ENCODE assay signal across 45 mouse cellular contexts in genomic region chr16:84477528-84477927, GRCm38 (mm10). TPM values are rescaled to one million over a fixed set of nuclear protein-coding genes. Genes with fewer than 3 reads are reported as not detected.
"Had no signal": no experiment of that assay in that cellular context is flagged by ENCODE, and none has a peak within 500 bp of the region (broad histone marks: within the 10 kb centered on the region; RNA-seq: fewer than 3 reads in every experiment).

No protein-coding gene starts in this region.

- H3K9me3 ChIP-seq: heart, embryonic 10.5 days; heart, embryonic 12.5 days; heart, embryonic 13.5 days; heart, embryonic 15.5 days; hindbrain, embryonic 10.5 days; hindbrain, embryonic 12.5 days; hindbrain, embryonic 13.5 days; hindbrain, embryonic 15.5 days; intestine, embryonic 15.5 days; kidney, embryonic 15.5 days had no signal

- ATAC-seq: hindbrain, embryonic 16.5 days; hindbrain, postnatal 0 days; inflammation-experienced regulatory T-cells, adult 6 months; intestine, embryonic 15.5 days; intestine, embryonic 16.5 days; intestine, postnatal 0 days had no signal

- H3K4me3 ChIP-seq: heart, embryonic 10.5 days; heart, embryonic 12.5 days; heart, embryonic 13.5 days; heart, embryonic 15.5 days; hindbrain, embryonic 10.5 days; hindbrain, embryonic 12.5 days; hindbrain, embryonic 13.5 days; hindbrain, embryonic 15.5 days; intestine, embryonic 15.5 days; kidney, embryonic 15.5 days; layer of hippocampus, adult 2 months had no signal

- H3K9ac ChIP-seq: heart, embryonic 12.5 days; heart, embryonic 13.5 days; heart, embryonic 15.5 days; hindbrain, embryonic 12.5 days; hindbrain, embryonic 13.5 days; hindbrain, embryonic 14.5 days; hindbrain, embryonic 15.5 days; intestine, embryonic 15.5 days; kidney, embryonic 15.5 days had no signal

- H3K4me1 ChIP-seq: heart, embryonic 10.5 days; heart, embryonic 12.5 days; heart, embryonic 13.5 days; heart, embryonic 15.5 days; hindbrain, embryonic 10.5 days; hindbrain, embryonic 12.5 days; hindbrain, embryonic 13.5 days; hindbrain, embryonic 15.5 days; intestine, embryonic 15.5 days; kidney, embryonic 15.5 days had no signal

- H3K27me3 ChIP-seq: heart, embryonic 12.5 days; heart, embryonic 13.5 days; heart, embryonic 15.5 days; hindbrain, embryonic 12.5 days; hindbrain, embryonic 13.5 days; hindbrain, embryonic 15.5 days; intestine, embryonic 15.5 days; kidney, embryonic 15.5 days had no signal

- H3K27ac ChIP-seq: heart, embryonic 10.5 days; heart, embryonic 13.5 days; heart, embryonic 15.5 days; hindbrain, embryonic 10.5 days; hindbrain, embryonic 12.5 days; hindbrain, embryonic 13.5 days; hindbrain, embryonic 14.5 days; hindbrain, embryonic 15.5 days; hindbrain, postnatal 0 days; intestine, embryonic 15.5 days; kidney, embryonic 15.5 days; kidney, postnatal 0 days; layer of hippocampus, adult 2 months had no signal

- H3K36me3 ChIP-seq: heart, embryonic 10.5 days; heart, embryonic 12.5 days; heart, embryonic 13.5 days; heart, embryonic 15.5 days; hindbrain, embryonic 10.5 days; hindbrain, embryonic 12.5 days; hindbrain, embryonic 13.5 days; hindbrain, embryonic 15.5 days; intestine, embryonic 15.5 days; kidney, embryonic 15.5 days had no signal

- H3K4me2 ChIP-seq: heart, embryonic 11.5 days; heart, embryonic 12.5 days; heart, embryonic 13.5 days; heart, embryonic 15.5 days; hindbrain, embryonic 12.5 days; hindbrain, embryonic 13.5 days; hindbrain, embryonic 14.5 days; hindbrain, embryonic 15.5 days; intestine, embryonic 15.5 days; kidney, embryonic 15.5 days had no signal

- DNase-seq: heart, postnatal 10 days; heart, postnatal 14 days; heart, postnatal 36 days; heart, postnatal 4 days; kidney, adult 11 months; kidney, adult 18-20 months; kidney, adult 2 months; kidney, adult 8-10 months; kidney, adult 9 months; kidney, postnatal 10 days; kidney, postnatal 14 days; kidney, postnatal 25 days; kidney, postnatal 36 days; kidney, postnatal 4 days; layer of hippocampus, adult 9-11 months; layer of hippocampus, postnatal 36 days had no signal

RNA-seq across cellular contexts. Expression of gene A730009L09Rik, which starts 37.4 kb away (rescaled TPM):
- total RNA-seq: heart, postnatal 10 days; heart, postnatal 14 days; heart, postnatal 25 days; heart, postnatal 36 days; heart, postnatal 4 days; hematopoietic stem cell, adult 5-6 weeks had no signal
- polyA plus RNA-seq: heart, embryonic 10.5 days; heart, embryonic 11.5 days; heart, embryonic 12.5 days; heart, embryonic 13.5 days; heart, embryonic 14.5 days; heart, embryonic 15.5 days; heart, embryonic 16.5 days; heart, postnatal 0 days; hindbrain, embryonic 10.5 days; hindbrain, embryonic 11.5 days; hindbrain, embryonic 12.5 days; hindbrain, embryonic 13.5 days; hindbrain, embryonic 14.5 days; inflammation-experienced regulatory T-cells, adult 6 months; intestine, embryonic 14.5 days; intestine, embryonic 15.5 days; intestine, embryonic 16.5 days; intestine, postnatal 0 days; kidney, adult 2 months; kidney, embryonic 14.5 days; kidney, embryonic 15.5 days; kidney, embryonic 16.5 days; kidney, postnatal 0 days; large intestine, adult 2 months had no signal
